Mouse (Mus musculus): ENCODE data around the gene Cd38. TPM values are rescaled to one million over a fixed set of nuclear protein-coding genes. Genes with fewer than 3 reads are reported as not detected.

Cd38 gene
- 33.0 and 42.2 TPM in 2 replicates for polyA plus RNA-seq (2015; fragmentation: Nextera tagmentation; extraction: Ambion mirVana)

- peak within 1 kb of the TSS; percentile 41 for H3K9ac ChIP-seq (replicated peaks; ENCODE audit: low read depth)
- H3K4me3 ChIP-seq (ENCODE audit: low read depth, low read length) = peak within 1 kb of the TSS; percentile 45
- DNase-seq (ENCODE audit: low spot score) (no peak), ATAC-seq (no peak)
- peak within 1 kb of the TSS; percentile 61 for H3K4me2 ChIP-seq (replicated peaks; ENCODE audit: low read depth, low read length)
- no peaks in the 10 kb centered on the region for H3K27me3 ChIP-seq (replicated peaks; ENCODE audit: insufficient read depth, low read length)
- H3K4me1 ChIP-seq (ENCODE audit: insufficient read depth, low read depth, low read length) = peaks cover 9% of the 10 kb centered on the region; the same call in 1 of the 2 replicates
- no peaks in the 10 kb centered on the region for H3K36me3 ChIP-seq (ENCODE audit: insufficient read depth, low read length)
- no peaks in the 10 kb centered on the region for H3K9me3 ChIP-seq (ENCODE audit: low read length)
- peak within 1 kb of the TSS; percentile 80 for H3K27ac ChIP-seq (ENCODE audit: low read length)
- TF ChIP-seq EP300 (IDR thresholded peaks at IDR 0.05) (no peak), CTCF (IDR thresholded peaks at IDR 0.05) (no peak)
Measured at GRCm38 (mm10) chr5:43868253-43868652, at the start of gene Cd38. TSS of gene Cd38 (plus strand) at chr5:43868553.

- Histone ChIP-seq H3K27me3 (replicated peaks; ENCODE audit: insufficient read depth, low read length) (no peaks in the 10 kb centered on the region), H3K9me3 (ENCODE audit: low read length) (no peaks in the 10 kb centered on the region), H3K36me3 (ENCODE audit: insufficient read depth, low read length) (no peaks in the 10 kb centered on the region), H3K4me3 (ENCODE audit: low read depth, low read length) (no peak within 1 kb of the TSS), H3K4me2 (replicated peaks; ENCODE audit: low read depth, low read length) (no peak within 1 kb of the TSS), H3K4me1 (ENCODE audit: insufficient read depth, low read depth, low read length) (0 out of 2 replicates have a peak, but pooled peaks cover 3% of the 10 kb centered on the region), H3K9ac (replicated peaks; ENCODE audit: low read depth) (no peak within 1 kb of the TSS), H3K27ac (ENCODE audit: low read length) (no peak within 1 kb of the TSS)
- no peak for TF ChIP-seq CTCF (IDR thresholded peaks at IDR 0.05)
- TF ChIP-seq EP300 (IDR thresholded peaks at IDR 0.05) = no peak
- DNase-seq (ENCODE audit: low spot score) (no peak), ATAC-seq (no peak)
- 46% methylated on average over 12 of the region's 12 CpGs for WGBS
Measured at GRCm38 (mm10) chr5:43818695-43819094, 49.7 kb upstream of the Cd38 start, which contains the start of gene Bst1. TSS of gene Bst1 (plus strand) at chr5:43818885.

GRCm38 (mm10) chr5:43820785-43821184 lies 47.6 kb upstream of the Cd38 start:
- H3K4me1 ChIP-seq (ENCODE audit: insufficient read depth, low read depth, low read length) = 0 out of 2 replicates have a peak, but pooled peaks cover 3% of the 10 kb centered on the region
- WGBS = 49% methylated on average over 11 of the region's 11 CpGs
- TF ChIP-seq EP300 (IDR thresholded peaks at IDR 0.05) = peak; percentile 88
- no peak for TF ChIP-seq CTCF (IDR thresholded peaks at IDR 0.05)
- H3K4me2 ChIP-seq (replicated peaks; ENCODE audit: low read depth, low read length) = no peak overlapping the region
- DNase-seq (ENCODE audit: low spot score) (peak; percentile 87), ATAC-seq (peak; percentile 92)
- no peaks in the 10 kb centered on the region for H3K36me3 ChIP-seq (ENCODE audit: insufficient read depth, low read length)
- H3K27me3 ChIP-seq (replicated peaks; ENCODE audit: insufficient read depth, low read length) = no peaks in the 10 kb centered on the region
- peak overlapping the region; percentile 22 for H3K27ac ChIP-seq (ENCODE audit: low read length)
- H3K9ac ChIP-seq (replicated peaks; ENCODE audit: low read depth) = no peak overlapping the region
- H3K9me3 ChIP-seq (ENCODE audit: low read length) = no peaks in the 10 kb centered on the region
- no peak overlapping the region for H3K4me3 ChIP-seq (ENCODE audit: low read depth, low read length)

- H3K9me3 ChIP-seq (ENCODE audit: low read length) = no peaks in the 10 kb centered on the region
- no peak for TF ChIP-seq EP300 (IDR thresholded peaks at IDR 0.05)
- no peak for TF ChIP-seq CTCF (IDR thresholded peaks at IDR 0.05)
- no peak within 1 kb of the TSS for H3K4me2 ChIP-seq (replicated peaks; ENCODE audit: low read depth, low read length)
- ATAC-seq (no peak), DNase-seq (ENCODE audit: low spot score) (no peak)
- 0 out of 2 replicates have a peak, but pooled peaks cover 3% of the 10 kb centered on the region for H3K4me1 ChIP-seq (ENCODE audit: insufficient read depth, low read depth, low read length)
- H3K4me3 ChIP-seq (ENCODE audit: low read depth, low read length) = no peak within 1 kb of the TSS
- 83% methylated on average over 19 of the region's 19 CpGs for WGBS
- H3K9ac ChIP-seq (replicated peaks; ENCODE audit: low read depth) = no peak within 1 kb of the TSS
- H3K36me3 ChIP-seq (ENCODE audit: insufficient read depth, low read length) = no peaks in the 10 kb centered on the region
- H3K27me3 ChIP-seq (replicated peaks; ENCODE audit: insufficient read depth, low read length) = no peaks in the 10 kb centered on the region
- H3K27ac ChIP-seq (ENCODE audit: low read length) = peak within 1 kb of the TSS; percentile 22
Measured at GRCm38 (mm10) chr5:43821538-43821937, 46.8 kb upstream of the Cd38 start, which contains the start of gene Fbxl5. TSS of gene Fbxl5 (minus strand) at chr5:43821638.

- no peak overlapping the region for H3K4me2 ChIP-seq (replicated peaks; ENCODE audit: low read depth, low read length)
- 0 out of 2 replicates have a peak, but pooled peaks cover 3% of the 10 kb centered on the region for H3K4me1 ChIP-seq (ENCODE audit: insufficient read depth, low read depth, low read length)
- H3K27me3 ChIP-seq (replicated peaks; ENCODE audit: insufficient read depth, low read length) = no peaks in the 10 kb centered on the region
- TF ChIP-seq CTCF (IDR thresholded peaks at IDR 0.05) (no peak), EP300 (IDR thresholded peaks at IDR 0.05) (no peak)
- WGBS = 93% methylated on average over 8 of the region's 8 CpGs
- no peak for ATAC-seq
- H3K36me3 ChIP-seq (ENCODE audit: insufficient read depth, low read length) = no peaks in the 10 kb centered on the region
- no peaks in the 10 kb centered on the region for H3K9me3 ChIP-seq (ENCODE audit: low read length)
- no peak overlapping the region for H3K9ac ChIP-seq (replicated peaks; ENCODE audit: low read depth)
- H3K27ac ChIP-seq (ENCODE audit: low read length) = no peak overlapping the region
- DNase-seq (ENCODE audit: low spot score) = no peak
- H3K4me3 ChIP-seq (ENCODE audit: low read depth, low read length) = no peak overlapping the region
Measured at GRCm38 (mm10) chr5:43822199-43822598, 46.2 kb upstream of the Cd38 start.

- no peaks in the 10 kb centered on the region for H3K9me3 ChIP-seq (ENCODE audit: low read length)
- TF ChIP-seq CTCF (IDR thresholded peaks at IDR 0.05) (no peak), EP300 (IDR thresholded peaks at IDR 0.05) (no peak)
- 56% methylated on average over 3 of the region's 3 CpGs for WGBS
- no peak overlapping the region for H3K9ac ChIP-seq (replicated peaks; ENCODE audit: low read depth)
- no peaks in the 10 kb centered on the region for H3K36me3 ChIP-seq (ENCODE audit: insufficient read depth, low read length)
- no peak overlapping the region for H3K4me2 ChIP-seq (replicated peaks; ENCODE audit: low read depth, low read length)
- no peak overlapping the region for H3K4me3 ChIP-seq (ENCODE audit: low read depth, low read length)
- ATAC-seq (no peak), DNase-seq (ENCODE audit: low spot score) (no peak)
- 0 out of 2 replicates have a peak, but pooled peaks cover 3% of the 10 kb centered on the region for H3K4me1 ChIP-seq (ENCODE audit: insufficient read depth, low read depth, low read length)
- no peak overlapping the region for H3K27ac ChIP-seq (ENCODE audit: low read length)
- no peaks in the 10 kb centered on the region for H3K27me3 ChIP-seq (replicated peaks; ENCODE audit: insufficient read depth, low read length)
Measured at GRCm38 (mm10) chr5:43822824-43823223, 45.5 kb upstream of the Cd38 start.

Measured in lung, postnatal 0 days (tissue).